Mouse (Mus musculus) kidney, adult 11 months (tissue): ENCODE results near the gene Rhof.

Experiments
- DNase-seq: peaks from one replicate; pipeline ENCODE4 v3.0.0; 2022

Rhof gene

GRCm38 (mm10) chr5:123147569-123147968 lies 15.1 kb upstream of the Rhof start:
- no peak for DNase-seq

- DNase-seq: no peak
These were observed 13.9 kb upstream of the Rhof start for GRCm38 (mm10) chr5:123146357-123146756.

GRCm38 (mm10) chr5:123144746-123145590 lies 12.5 kb upstream of the Rhof start:
- DNase-seq: no peak

- DNase-seq: peak; percentile 36
These were observed 11.7 kb upstream of the Rhof start for GRCm38 (mm10) chr5:123143971-123144745.

- no peak for DNase-seq
These were observed 10.9 kb upstream of the Rhof start for GRCm38 (mm10) chr5:123143251-123143970.

- peak; percentile 66 for DNase-seq
These were observed 10.0 kb upstream of the Rhof start, which contains the start of gene Setd1b for GRCm38 (mm10) chr5:123142161-123143157. Gene Setd1b (plus strand): TSS chr5:123142193.

GRCm38 (mm10) chr5:123141555-123142160 lies 9.2 kb upstream of the Rhof start:
- DNase-seq: no peak

- DNase-seq: peak; percentile 97
These were observed 8.4 kb upstream of the Rhof start for GRCm38 (mm10) chr5:123140694-123141554.

- no peak for DNase-seq
These were observed 7.5 kb upstream of the Rhof start for GRCm38 (mm10) chr5:123139722-123140627.

GRCm38 (mm10) chr5:123138953-123139721 lies 6.6 kb upstream of the Rhof start:
- peak; percentile 84 for DNase-seq

GRCm38 (mm10) chr5:123138230-123138911 lies 5.9 kb upstream of the Rhof start:
- peak; percentile 86 for DNase-seq

GRCm38 (mm10) chr5:123137910-123138229 lies 5.4 kb upstream of the Rhof start:
- no peak for DNase-seq

- peak; percentile 94 for DNase-seq
These were observed 4.8 kb upstream of the Rhof start for GRCm38 (mm10) chr5:123137044-123137909.

- DNase-seq: peak; percentile 96
These were observed 4.0 kb upstream of the Rhof start for GRCm38 (mm10) chr5:123136361-123137043.

GRCm38 (mm10) chr5:123135471-123136360 lies 3.2 kb upstream of the Rhof start:
- peak; percentile 97 for DNase-seq
